Mouse (Mus musculus) fat pad, adult 2 months (tissue): Measurements from ENCODE around the gene Zfp865.
"Not testable (repeated sequence)": the region's sequence is repeated elsewhere in the genome, so short reads cannot be mapped to it uniquely, and the experiment has no call there.

ENCODE experiments used
- DNase-seq: peaks from one replicate; pipeline ENCODE4 v3.0.0-alpha.2; 2011; ENCODE audit warnings: low read depth, low spot score; ENCODE audit errors: extremely low read depth

The Zfp865 gene

GRCm38 (mm10) chr7:5020000-5020681 is at the start of gene Zfp865, which contains the start of gene Ccdc106:
Gene Zfp865, plus strand, starts transcription at chr7:5020376.
Gene Ccdc106, plus strand, starts transcription at chr7:5020553.
- DNase-seq, result peak; percentile 74

- no peak for DNase-seq
These were observed 49.1 kb upstream of the Zfp865 start, which contains the start of gene Sbk3 for GRCm38 (mm10) chr7:4971068-4971467. Gene Sbk3, minus strand, starts transcription at chr7:4971168.

DNA sequence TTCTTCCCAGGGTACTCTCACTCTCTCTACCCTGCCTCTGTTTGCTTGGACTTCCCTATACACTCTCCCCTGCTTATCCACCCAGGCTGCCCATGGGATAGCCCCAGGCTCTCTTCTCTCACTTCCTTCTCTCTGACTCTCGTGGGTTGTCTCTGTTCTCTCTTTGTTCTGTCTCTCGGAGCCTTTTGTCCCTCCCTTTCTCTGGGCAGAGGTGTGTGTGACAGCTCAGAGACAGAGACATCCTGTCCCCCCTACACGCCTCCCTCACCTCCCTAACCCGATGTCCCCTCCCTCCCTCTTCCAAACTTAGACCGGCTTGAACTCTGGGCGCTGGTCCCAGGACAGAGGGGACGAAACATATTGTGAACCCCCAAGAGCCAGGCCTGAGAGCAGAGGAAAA is 48.5 kb upstream of the Zfp865 start:
- no peak for DNase-seq

GRCm38 (mm10) chr7:4972321-4973047 is 47.7 kb upstream of the Zfp865 start:
- no peak for DNase-seq

DNA sequence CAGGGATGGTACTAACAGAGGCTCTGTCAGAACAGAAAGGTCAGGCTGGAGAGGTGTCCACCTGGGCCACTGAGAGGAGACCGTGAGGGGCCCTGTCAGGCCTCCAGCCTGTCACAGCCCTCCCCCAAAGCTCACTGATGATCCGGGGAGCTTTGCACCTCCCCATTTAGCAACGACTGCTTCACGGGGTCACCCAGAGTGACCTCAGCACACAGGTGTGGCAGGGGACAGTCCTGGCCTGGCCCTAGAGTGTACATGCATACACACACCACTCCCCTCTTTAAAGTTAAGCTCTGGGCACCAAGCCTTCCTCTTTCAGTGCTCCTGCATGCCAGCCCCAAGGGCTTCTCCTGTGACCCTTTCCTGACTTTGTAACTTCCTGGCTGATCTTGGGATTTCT is 44.7 kb upstream of the Zfp865 start:
- DNase-seq, result no peak

DNA sequence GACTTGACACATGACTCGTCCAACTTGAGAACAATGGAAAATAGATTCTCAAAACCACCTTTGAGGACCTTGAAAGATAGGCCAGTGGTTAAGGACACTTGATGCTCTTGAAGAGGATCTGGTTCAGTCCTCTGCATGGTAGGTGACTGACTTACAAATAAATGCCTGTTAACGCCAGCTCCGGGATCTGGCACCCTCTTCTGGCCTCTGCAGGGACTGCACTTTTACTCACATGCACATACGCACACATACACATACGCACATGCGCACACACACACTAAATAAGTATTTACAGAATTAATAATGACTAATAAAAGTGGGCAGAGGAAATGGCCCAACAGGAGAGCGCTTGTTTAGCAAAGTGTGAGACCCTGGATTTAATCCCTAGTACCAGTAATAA is 43.3 kb upstream of the Zfp865 start:
- no peak for DNase-seq

GRCm38 (mm10) chr7:4988250-4988649 is 31.9 kb upstream of the Zfp865 start:
- DNase-seq, result no peak

DNA sequence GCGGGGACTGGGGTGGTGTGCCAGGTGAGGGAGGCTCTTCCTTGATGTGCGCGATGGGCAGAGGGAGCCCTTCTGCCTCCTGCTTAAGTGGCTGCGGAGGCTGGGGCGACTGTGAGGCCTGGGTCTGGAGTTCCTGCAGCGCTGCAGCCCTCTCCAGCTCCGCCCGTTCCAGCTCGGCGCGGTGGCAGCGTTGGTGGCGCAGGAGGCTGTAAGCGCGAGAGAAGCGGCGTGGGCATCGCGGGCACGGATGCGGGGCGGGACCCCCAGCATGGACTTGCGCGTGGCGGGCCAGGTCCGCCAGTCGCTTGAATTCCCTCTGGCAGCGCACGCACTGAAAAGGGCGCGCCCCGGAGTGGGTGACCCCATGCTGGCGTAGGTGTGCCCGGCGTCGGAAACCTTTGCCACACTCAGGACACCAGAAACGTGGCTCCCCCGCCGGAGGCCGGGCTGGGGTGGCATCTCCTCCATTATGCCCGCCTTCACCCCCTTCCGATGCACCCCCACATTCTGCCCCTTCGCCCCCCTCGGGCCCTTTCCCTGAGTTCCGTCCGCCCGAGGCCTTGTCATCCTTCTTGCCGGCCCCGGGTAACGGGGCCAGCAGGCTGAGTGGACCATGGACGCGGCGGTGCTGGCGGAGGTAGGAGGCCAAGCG is 26.7 kb upstream of the Zfp865 start:
- no peak for DNase-seq

GRCm38 (mm10) chr7:4993999-4994788 is 26.0 kb upstream of the Zfp865 start:
- DNase-seq, result no peak

DNA sequence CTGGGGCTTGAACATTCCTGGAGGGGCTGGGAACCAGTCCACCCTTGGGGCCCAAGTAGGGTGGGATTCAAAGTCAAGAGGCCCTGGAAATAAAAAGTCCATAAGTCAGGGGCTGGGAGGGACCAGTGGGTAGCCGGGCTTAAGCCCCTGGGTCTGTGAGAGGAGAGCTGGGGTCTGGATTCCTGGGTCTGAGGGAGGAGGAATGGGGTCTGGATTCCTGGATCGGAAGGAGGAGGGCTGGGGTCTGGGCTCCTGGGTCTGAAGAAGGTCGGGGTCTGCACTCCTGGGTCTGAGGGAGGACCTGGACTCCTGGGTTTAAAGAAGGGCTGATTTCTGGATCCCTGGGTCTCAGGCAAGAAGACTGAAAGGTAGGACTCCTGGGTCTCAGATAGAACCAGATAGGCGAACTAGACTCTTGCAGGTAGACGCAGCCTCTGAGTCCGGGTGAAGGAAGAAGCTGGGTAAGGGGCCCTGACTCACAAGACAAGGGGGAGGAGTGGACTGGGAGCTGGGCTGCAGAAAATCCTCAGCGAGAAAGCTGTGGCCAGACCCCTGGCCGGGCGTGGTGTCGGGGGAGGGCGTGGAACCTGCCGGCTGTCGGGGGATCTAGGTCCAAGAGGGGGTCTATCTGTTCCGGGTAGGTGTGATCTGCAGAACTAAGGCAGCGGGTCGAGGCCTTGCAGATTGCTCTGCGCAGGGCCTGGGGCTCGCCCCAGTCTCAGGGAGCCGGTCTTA is 24.7 kb upstream of the Zfp865 start:
- DNase-seq, result no peak

DNA sequence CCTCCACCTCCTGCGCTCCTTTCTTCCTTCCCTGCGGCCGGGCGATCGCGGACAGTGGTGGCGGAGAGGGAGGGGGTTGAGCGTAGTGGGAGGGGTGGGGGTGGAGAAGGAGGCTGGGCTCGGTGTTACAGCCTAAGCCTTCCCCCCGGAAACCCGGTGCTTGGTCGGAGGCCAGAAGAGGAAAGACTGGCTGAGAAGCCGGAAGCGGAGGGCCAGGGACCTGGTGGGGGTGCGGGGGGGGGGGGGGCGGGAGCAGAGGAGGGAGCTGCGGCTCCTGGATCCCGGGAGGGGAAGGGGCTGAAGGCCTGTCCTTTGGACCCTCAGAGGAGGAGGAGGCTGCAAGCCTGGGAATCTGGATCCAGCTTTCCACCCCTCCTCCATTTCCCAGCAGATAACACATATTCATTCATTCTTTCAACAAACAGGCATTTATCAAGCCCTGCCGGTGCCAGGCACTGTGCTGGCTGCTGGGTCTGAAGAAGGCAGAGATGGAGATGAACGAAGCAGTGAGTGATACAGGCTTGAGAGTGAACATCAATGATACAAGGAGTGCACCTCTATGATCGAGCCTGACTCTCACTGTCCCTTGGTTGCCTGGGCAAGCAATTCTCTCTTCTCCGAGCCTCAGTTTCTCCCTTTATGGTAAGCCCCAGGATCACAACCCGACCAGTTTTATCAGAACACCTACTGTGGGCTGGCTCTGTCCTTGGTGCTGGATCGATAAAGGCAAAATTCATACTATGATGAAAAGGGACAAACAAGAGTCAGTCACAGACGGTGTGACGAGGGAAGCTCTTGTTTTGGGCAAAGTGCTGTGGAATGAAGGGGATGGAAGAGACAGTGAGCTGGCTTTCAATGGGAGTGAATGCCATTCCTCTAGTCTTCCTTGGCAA is 23.9 kb upstream of the Zfp865 start, which contains the start of gene Zfp579:
TSS of gene Zfp579 (minus strand) at position 156 of the 893 bp plus-strand sequence.
- no peak for DNase-seq

- DNase-seq, result no peak
These were observed 23.2 kb upstream of the Zfp865 start for GRCm38 (mm10) chr7:4996934-4997333.

DNA sequence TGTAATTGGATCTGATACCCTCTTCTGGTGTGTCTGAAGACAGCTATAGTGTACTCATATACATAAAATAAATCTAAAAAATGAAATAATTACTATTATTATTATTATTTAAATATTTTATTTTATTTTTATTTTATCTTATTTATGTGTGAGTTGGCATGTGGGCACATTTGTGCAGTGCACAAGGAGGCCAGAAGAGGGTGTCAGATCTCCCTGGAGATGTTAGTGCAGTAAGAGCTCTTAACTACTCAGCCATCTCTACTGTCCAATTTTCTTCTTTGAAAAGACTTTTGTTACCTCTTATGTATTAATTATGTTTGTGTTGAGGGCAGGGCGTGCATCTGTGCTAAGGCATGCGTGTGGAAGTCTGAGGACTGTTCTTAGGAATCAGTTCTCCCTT is 20.3 kb upstream of the Zfp865 start:
- DNase-seq, result no peak

DNA sequence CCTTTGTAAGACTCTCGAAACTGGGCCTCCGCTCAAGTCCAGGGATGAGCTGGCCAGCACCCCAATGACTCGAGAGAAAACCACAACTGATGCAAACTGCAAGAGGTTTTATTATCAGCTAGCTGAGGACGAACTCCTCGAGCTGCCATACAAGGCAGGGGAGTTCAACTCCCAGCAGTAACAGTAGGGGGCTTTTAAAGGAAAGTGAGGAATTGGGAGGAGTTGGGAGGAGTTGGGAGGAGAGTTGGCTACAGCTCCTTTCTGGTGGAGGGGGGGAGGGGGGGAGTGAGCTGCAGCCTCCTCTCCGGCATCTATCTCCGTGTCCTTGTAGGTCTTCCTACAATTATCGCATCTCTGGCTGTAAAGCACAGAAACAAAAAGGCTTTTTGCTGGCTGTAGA is 17.3 kb upstream of the Zfp865 start:
- not testable (repeated sequence) for DNase-seq

- no peak for DNase-seq
These were observed 11.9 kb upstream of the Zfp865 start for GRCm38 (mm10) chr7:5008229-5008628.

GRCm38 (mm10) chr7:5012681-5013513 is 7.3 kb upstream of the Zfp865 start:
- no peak for DNase-seq

- DNase-seq, result peak; percentile 52
These were observed 5.7 kb upstream of the Zfp865 start, which contains the start of the genes Zfp524 and Fiz1 for GRCm38 (mm10) chr7:5014251-5015117. Gene Zfp524, plus strand, starts transcription at chr7:5014415. Gene Fiz1, minus strand, starts transcription at chr7:5014697.
